Mouse (Mus musculus) embryo, embryonic 9.5 days (tissue): ENCODE data around the gene Ccdc160.

ENCODE experiments used
- DNase-seq: peaks from one replicate; pipeline ENCODE4 v3.0.0-alpha.2; 2017; ENCODE audit errors: extremely low spot score

Ccdc160 gene

GRCm38 (mm10) chrX:52790980-52791593 lies at the start of gene Ccdc160:
Gene Ccdc160, plus strand, starts transcription at chrX:52791200.
- peak; percentile 80 for DNase-seq

- peak; percentile 31 for DNase-seq
These were observed 47.2 kb upstream of the Ccdc160 start for GRCm38 (mm10) chrX:52743781-52744180.

- peak; percentile 60 for DNase-seq
These were observed 46.6 kb upstream of the Ccdc160 start for GRCm38 (mm10) chrX:52744201-52745051.

- peak; percentile 30 for DNase-seq
These were observed 45.5 kb upstream of the Ccdc160 start for GRCm38 (mm10) chrX:52745462-52745861.

GRCm38 (mm10) chrX:52745917-52746316 lies 45.1 kb upstream of the Ccdc160 start:
- DNase-seq: peak; percentile 29

- DNase-seq: peak; percentile 69
These were observed 44.2 kb upstream of the Ccdc160 start for GRCm38 (mm10) chrX:52746849-52747248.

GRCm38 (mm10) chrX:52753491-52754085 lies 37.4 kb upstream of the Ccdc160 start:
- peak; percentile 28 for DNase-seq

GRCm38 (mm10) chrX:52757164-52757563 lies 33.8 kb upstream of the Ccdc160 start:
- no peak for DNase-seq

GRCm38 (mm10) chrX:52759232-52759631 lies 31.8 kb upstream of the Ccdc160 start:
- DNase-seq: no peak

- no peak for DNase-seq
These were observed 30.6 kb upstream of the Ccdc160 start for GRCm38 (mm10) chrX:52760191-52760945.

- no peak for DNase-seq
These were observed 28.8 kb upstream of the Ccdc160 start for GRCm38 (mm10) chrX:52762221-52762620.

- DNase-seq: no peak
These were observed 15.0 kb upstream of the Ccdc160 start for GRCm38 (mm10) chrX:52775973-52776372.

GRCm38 (mm10) chrX:52777671-52778070 lies 13.3 kb upstream of the Ccdc160 start:
- DNase-seq: no peak

GRCm38 (mm10) chrX:52783898-52784297 lies 7.1 kb upstream of the Ccdc160 start:
- DNase-seq: no peak

GRCm38 (mm10) chrX:52791944-52792719 lies 1.1 kb downstream of the Ccdc160 start:
- DNase-seq: no peak

GRCm38 (mm10) chrX:52792861-52793260 lies 1.9 kb downstream of the Ccdc160 start:
- DNase-seq: no peak

- DNase-seq: peak; percentile 65
These were observed 4.8 kb downstream of the Ccdc160 start for GRCm38 (mm10) chrX:52795816-52796215.

- DNase-seq: no peak
These were observed 6.1 kb downstream of the Ccdc160 start for GRCm38 (mm10) chrX:52797031-52797625.

GRCm38 (mm10) chrX:52798255-52798654 lies 7.3 kb downstream of the Ccdc160 start:
- DNase-seq: no peak

- no peak for DNase-seq
These were observed 8.6 kb downstream of the Ccdc160 start for GRCm38 (mm10) chrX:52799566-52799965.

GRCm38 (mm10) chrX:52819338-52819737 lies 28.3 kb downstream of the Ccdc160 start:
- no peak for DNase-seq
